In the genomic region with DNA sequence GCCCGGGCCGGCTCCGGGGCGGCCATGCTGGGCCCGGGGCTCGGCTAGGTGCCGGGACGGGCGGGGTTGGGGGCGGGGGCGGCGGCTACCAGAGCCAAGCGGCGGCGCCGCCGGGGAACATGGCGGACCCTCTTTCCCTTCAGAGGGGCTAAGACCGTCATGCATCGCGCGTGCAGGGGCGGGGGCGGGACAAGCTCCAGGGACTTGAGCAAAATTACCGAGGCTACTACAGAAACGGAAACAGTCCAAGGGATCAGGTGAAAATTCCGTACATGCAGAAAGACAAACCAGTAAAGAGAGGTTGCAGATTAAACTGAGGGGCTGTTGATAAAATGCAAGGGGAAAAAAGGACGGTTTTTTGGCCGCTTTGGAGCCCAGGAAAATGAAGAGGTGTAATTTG, we compare ENCODE assay signal across 8 mouse cellular contexts. TPM values are rescaled to one million over a fixed set of nuclear protein-coding genes. Genes with fewer than 3 reads are reported as not detected.
A peak's percentile ranks its signal among the peaks of the same experiment; 100 is the strongest.
DNase-seq lines count a peak whose midpoint lies in the region; ATAC-seq and TF ChIP-seq lines count a peak whose summit lies in the region.

A gene (minus strand): TSS at position 159 of the 400 bp plus-strand sequence.

- peak within 1 kb of the TSS; percentile 86 for H3K9ac ChIP-seq in embryonic facial prominence, embryonic 15.5 days
- H3K9ac ChIP-seq in kidney, postnatal 0 days (ENCODE audit: low read depth, low read length), result peak within 1 kb of the TSS; percentile 97
- H3K9ac ChIP-seq in liver, embryonic 11.5 days (ENCODE audit: low read depth, low read length), result peak within 1 kb of the TSS; percentile 94
- peak within 1 kb of the TSS; percentile 98 for H3K9ac ChIP-seq in stomach, embryonic 15.5 days

- no peaks in the 10 kb centered on the region for H3K27me3 ChIP-seq in C2C12 (ENCODE audit: control insufficient read depth, insufficient read depth, insufficient read length)
- H3K27me3 ChIP-seq in embryonic facial prominence, embryonic 15.5 days, result no peaks in the 10 kb centered on the region
- no peaks in the 10 kb centered on the region for H3K27me3 ChIP-seq in heart, embryonic 10.5 days (ENCODE audit: insufficient read depth, poor library complexity, severe bottlenecking)
- no peaks in the 10 kb centered on the region for H3K27me3 ChIP-seq in kidney, postnatal 0 days (ENCODE audit: insufficient read depth, low read length)
- no peaks in the 10 kb centered on the region for H3K27me3 ChIP-seq in liver, embryonic 11.5 days (replicated peaks; ENCODE audit: control insufficient read depth, insufficient read depth, low read length)
- H3K27me3 ChIP-seq in stomach, embryonic 15.5 days (replicated peaks), result no peaks in the 10 kb centered on the region

- H3K36me3 ChIP-seq in C2C12 (ENCODE audit: control insufficient read depth, insufficient read depth), result no peaks in the 10 kb centered on the region
- H3K36me3 ChIP-seq in embryonic facial prominence, embryonic 15.5 days, result peaks cover 16% of the 10 kb centered on the region
- H3K36me3 ChIP-seq in heart, embryonic 10.5 days, result peaks cover 32% of the 10 kb centered on the region
- peaks cover 7% of the 10 kb centered on the region; the same call in 1 of the 2 replicates for H3K36me3 ChIP-seq in kidney, postnatal 0 days (ENCODE audit: insufficient read depth, low read length)
- H3K36me3 ChIP-seq in liver, embryonic 11.5 days (ENCODE audit: control insufficient read depth, insufficient read depth, low read length), result no peaks in the 10 kb centered on the region; the same call in 1 of the 2 replicates
- H3K36me3 ChIP-seq in stomach, embryonic 15.5 days, result peaks cover 18% of the 10 kb centered on the region; the same call in 1 of the 2 replicates

- WGBS in bone marrow, adult 2 months, result under 1% methylated on average over 28 of the region's 29 CpGs
- under 1% methylated on average over 29 of the region's 29 CpGs for WGBS in embryonic facial prominence, embryonic 15.5 days
- WGBS in heart, embryonic 10.5 days, result under 1% methylated on average over 26 of the region's 29 CpGs
- under 1% methylated on average over 25 of the region's 29 CpGs for WGBS in kidney, postnatal 0 days
- WGBS in liver, embryonic 11.5 days, result under 1% methylated on average over 26 of the region's 29 CpGs
- WGBS in stomach, embryonic 15.5 days, result 1% methylated on average over 28 of the region's 29 CpGs

- no peaks in the 10 kb centered on the region for H3K9me3 ChIP-seq in embryonic facial prominence, embryonic 15.5 days (replicated peaks)
- H3K9me3 ChIP-seq in heart, embryonic 10.5 days, result no peaks in the 10 kb centered on the region
- no peaks in the 10 kb centered on the region for H3K9me3 ChIP-seq in kidney, postnatal 0 days (replicated peaks; ENCODE audit: low read length)
- no peaks in the 10 kb centered on the region for H3K9me3 ChIP-seq in liver, embryonic 11.5 days (ENCODE audit: control insufficient read depth, low read length)
- no peaks in the 10 kb centered on the region for H3K9me3 ChIP-seq in stomach, embryonic 15.5 days

- peak within 1 kb of the TSS; percentile 70 for H3ac ChIP-seq in C2C12 (ENCODE audit: control insufficient read depth, insufficient read length, low read depth)

- no peak for TF ChIP-seq CTCF in C2C12 (IDR thresholded peaks at IDR 0.05; ENCODE audit: control insufficient read depth, insufficient read depth, insufficient read length)
- no peak for TF ChIP-seq CTCF in bone marrow, adult 2 months (IDR thresholded peaks at IDR 0.05; ENCODE audit: control insufficient read depth, insufficient read depth, low read length)
- no peak for TF ChIP-seq CTCF in kidney, postnatal 0 days (IDR thresholded peaks at IDR 0.05; ENCODE audit: low read depth)

- H3K79me2 ChIP-seq in C2C12 (ENCODE audit: control insufficient read depth, insufficient read depth), result peaks cover 45% of the 10 kb centered on the region

- H3K27ac ChIP-seq in bone marrow, adult 2 months (ENCODE audit: control insufficient read depth, insufficient read depth, low read depth, low read length, poor library complexity), result peak within 1 kb of the TSS; percentile 100
- H3K27ac ChIP-seq in embryonic facial prominence, embryonic 15.5 days (replicated peaks), result peak within 1 kb of the TSS; percentile 98
- peak within 1 kb of the TSS; percentile 100 for H3K27ac ChIP-seq in heart, embryonic 10.5 days
- peak within 1 kb of the TSS; percentile 99 for H3K27ac ChIP-seq in kidney, postnatal 0 days
- H3K27ac ChIP-seq in liver, embryonic 11.5 days (ENCODE audit: low read depth, low read length), result peak within 1 kb of the TSS; percentile 98
- H3K27ac ChIP-seq in stomach, embryonic 15.5 days, result peak within 1 kb of the TSS; percentile 99

- peak within 1 kb of the TSS; percentile 72 for H3K4me3 ChIP-seq in C2C12 (ENCODE audit: insufficient read depth, poor library complexity, severe bottlenecking)
- peak within 1 kb of the TSS; percentile 98 for H3K4me3 ChIP-seq in bone marrow, adult 2 months (replicated peaks; ENCODE audit: control insufficient read depth, low read depth, low read length)
- H3K4me3 ChIP-seq in embryonic facial prominence, embryonic 15.5 days (replicated peaks), result peak within 1 kb of the TSS; percentile 90
- H3K4me3 ChIP-seq in heart, embryonic 10.5 days, result peak within 1 kb of the TSS; percentile 97
- H3K4me3 ChIP-seq in kidney, postnatal 0 days (replicated peaks; ENCODE audit: low read depth, low read length), result peak within 1 kb of the TSS; percentile 89
- peak within 1 kb of the TSS; percentile 82 for H3K4me3 ChIP-seq in liver, embryonic 11.5 days (ENCODE audit: low read depth, low read length)
- peak within 1 kb of the TSS; percentile 87 for H3K4me3 ChIP-seq in stomach, embryonic 15.5 days (replicated peaks)

- peaks cover 38% of the 10 kb centered on the region for H3K79me3 ChIP-seq in C2C12 (ENCODE audit: low read depth)

- peak; percentile 37; the same call in 1 of the 2 replicates for TF ChIP-seq POLR2A in bone marrow, adult 2 months (IDR thresholded peaks at IDR 0.05; ENCODE audit: borderline replicate concordance, control insufficient read depth, low read depth, low read length)

- peaks cover 3% of the 10 kb centered on the region; the same call in 1 of the 2 replicates for H3K4me1 ChIP-seq in bone marrow, adult 2 months (ENCODE audit: control insufficient read depth, insufficient read depth, low read length)
- peaks cover 16% of the 10 kb centered on the region for H3K4me1 ChIP-seq in embryonic facial prominence, embryonic 15.5 days
- peaks cover 8% of the 10 kb centered on the region for H3K4me1 ChIP-seq in heart, embryonic 10.5 days
- H3K4me1 ChIP-seq in kidney, postnatal 0 days (replicated peaks; ENCODE audit: insufficient read depth, low read length), result peaks cover 4% of the 10 kb centered on the region; the same call in 1 of the 2 replicates
- peaks cover 8% of the 10 kb centered on the region; the same call in 1 of the 2 replicates for H3K4me1 ChIP-seq in liver, embryonic 11.5 days (replicated peaks; ENCODE audit: control insufficient read depth, insufficient read depth, low read length)
- H3K4me1 ChIP-seq in stomach, embryonic 15.5 days, result peaks cover 10% of the 10 kb centered on the region

- H3K4me2 ChIP-seq in embryonic facial prominence, embryonic 15.5 days (replicated peaks), result peak within 1 kb of the TSS; percentile 48
- peak within 1 kb of the TSS; percentile 57 for H3K4me2 ChIP-seq in kidney, postnatal 0 days (ENCODE audit: low read length)
- peak within 1 kb of the TSS; percentile 71 for H3K4me2 ChIP-seq in liver, embryonic 11.5 days
- H3K4me2 ChIP-seq in stomach, embryonic 15.5 days, result peak within 1 kb of the TSS; percentile 51

- ATAC-seq in embryonic facial prominence, embryonic 15.5 days (ENCODE audit: insufficient number of reproducible peaks, low FRiP score, low TSS enrichment, low read depth), result peak; percentile 93
- peak; percentile 93 for ATAC-seq in kidney, postnatal 0 days (replicated peaks; ENCODE audit: low FRiP score, low read depth)
- peak; percentile 82 for ATAC-seq in liver, embryonic 11.5 days (replicated peaks; ENCODE audit: low FRiP score)
- peak; percentile 87 for ATAC-seq in stomach, embryonic 15.5 days (ENCODE audit: insufficient read depth, low FRiP score, low read depth)

- peak; percentile 96 for DNase-seq in heart, embryonic 10.5 days (ENCODE audit: low spot score)
- DNase-seq in kidney, postnatal 0 days (ENCODE audit: low spot score), result peak; percentile 95
- DNase-seq in liver, embryonic 11.5 days (ENCODE audit: low spot score), result peak; percentile 90
- DNase-seq in naive thymus-derived CD4-positive, alpha-beta T cell, adult 2 months (ENCODE audit: low read depth), result peak; percentile 93

TF ChIP-seq in C2C12, 6 proteins besides CTCF, POLR2A, EP300 and RAD21:
- TF ChIP-seq FOSL1 (IDR thresholded peaks at IDR 0.05; ENCODE audit: insufficient read depth, low read length, poor library complexity, severe bottlenecking), result no peak
- no peak for TF ChIP-seq USF1 (IDR thresholded peaks at IDR 0.05; ENCODE audit: low read depth)
- no peak for TF ChIP-seq MYOD1 (IDR thresholded peaks at IDR 0.05; ENCODE audit: control insufficient read depth, insufficient read length, low read depth)
- TF ChIP-seq CEBPB (IDR thresholded peaks at IDR 0.05; ENCODE audit: low read depth), result no peak
- TF ChIP-seq MYOG (IDR thresholded peaks at IDR 0.05; ENCODE audit: control insufficient read depth, extremely low read depth, insufficient read length), result no peak
- TF ChIP-seq MAX (IDR thresholded peaks at IDR 0.05), result no peak

RNA-seq across cellular contexts. Expression of the gene that starts here (rescaled TPM):
- 29.9 TPM for polyA plus RNA-seq in C2C12 (2012; fragmentation: generic; extraction: Trizol)
- 23.8 and 35.0 TPM in 2 replicates for polyA plus RNA-seq in bone marrow, adult 2 months (2011; ENCODE audit: insufficient read depth, insufficient read length, low replicate concordance, missing spikeins)
- 46.7 and 50.2 TPM in 2 replicates for polyA plus RNA-seq in embryonic facial prominence, embryonic 15.5 days (2015; fragmentation: Nextera tagmentation; extraction: Ambion mirVana)
- 36.2 and 37.8 TPM in 2 replicates for polyA plus RNA-seq in heart, embryonic 10.5 days (2016; fragmentation: Nextera tagmentation; extraction: Ambion mirVana)
- 36.4 and 37.2 TPM in 2 replicates for polyA plus RNA-seq in kidney, postnatal 0 days (2015; fragmentation: Nextera tagmentation; extraction: Ambion mirVana)
- 41.9 and 42.0 TPM in 2 replicates for polyA plus RNA-seq in liver, embryonic 11.5 days (2014; fragmentation: Nextera tagmentation; extraction: Ambion mirVana)
- 39.9 and 42.4 TPM in 2 replicates for polyA plus RNA-seq in stomach, embryonic 15.5 days (2015; fragmentation: Nextera tagmentation; extraction: Ambion mirVana)

Comparison
In these comparisons a context has a peak if more than half of its experiments do, and no peak if none do; other contexts are left out.
1. Peak in every context shown above with its lines: DNase-seq, ATAC-seq, H3K4me3 ChIP-seq and H3K27ac ChIP-seq.